Mouse (Mus musculus) forebrain, postnatal 0 days (tissue): ENCODE results near the gene Cep135. TPM values are rescaled to one million over a fixed set of nuclear protein-coding genes. Genes with fewer than 3 reads are reported as not detected.

ENCODE experiments used
- ATAC-seq: fragments of 200-750 bp; cut with Nextera tagmentation; 2 replicates; pipeline ENCODE4 v1.8.0; 2017; ENCODE audit warnings: mild to moderate bottlenecking, moderate library complexity
- DNase-seq: peaks from one replicate; pipeline ENCODE4 v3.0.0-alpha.2; 2015
- H3K27ac ChIP-seq: fragments of 300-500 bp; sonication (generic); 2 replicates; pipeline ENCODE4 v1.5.1; 2014; ENCODE audit warnings: low read depth, mild to moderate bottlenecking, antibody characterized with exemption, low read length, moderate library complexity, mixed read lengths
- H3K27me3 ChIP-seq: fragments of 300-500 bp; sonication (generic); 2 replicates; pipeline ENCODE4 v1.6.1; 2014; ENCODE audit warnings: mild to moderate bottlenecking, low read length, mixed read lengths; ENCODE audit not compliant: insufficient read depth
- H3K36me3 ChIP-seq: fragments of 300-500 bp; sonication (generic); 2 replicates; pipeline ENCODE4 v1.6.1; 2014; ENCODE audit warnings: mild to moderate bottlenecking, moderate library complexity; ENCODE audit not compliant: insufficient read depth
- H3K4me1 ChIP-seq: fragments of 300-500 bp; sonication (generic); 2 replicates; pipeline ENCODE4 v1.6.1; 2014; ENCODE audit warnings: antibody characterized with exemption; ENCODE audit not compliant: insufficient read depth
- H3K4me2 ChIP-seq: fragments of 300-500 bp; sonication (generic); 2 replicates; pipeline ENCODE4 v1.6.1; 2014; ENCODE audit warnings: low read depth, mild to moderate bottlenecking, moderate library complexity
- H3K4me3 ChIP-seq: fragments of 300-500 bp; sonication (generic); 2 replicates; pipeline ENCODE4 v1.5.1; 2014; ENCODE audit warnings: low read depth, low read length, mixed read lengths
- H3K9ac ChIP-seq: fragments of 300-500 bp; sonication (generic); 2 replicates; pipeline ENCODE4 v1.6.1; 2014; ENCODE audit warnings: mild to moderate bottlenecking
- H3K9me3 ChIP-seq: fragments of 300-500 bp; sonication (generic); 2 replicates; pipeline ENCODE4 v1.6.1; 2016; ENCODE audit warnings: low read length
- CTCF ChIP-seq: sonication (generic); IDR thresholded peaks from 2 replicates; pipeline ENCODE4 v1.5.1; 2016; ENCODE audit warnings: antibody characterized with exemption, control low read depth, low read depth
- WGBS: fragments of 180-500 bp; shearing (Covaris S2); extraction: QIAGEN DNeasy Blood & Tissue Kit; methylation state at CpG from one replicate; pipeline ENCODE4 v1.1.7; 2014; 5-methylcytosine and 5-hydroxymethylcytosine counted together
- polyA plus RNA-seq: library from polyadenylated mRNA; unstranded; fragments of >200 nt; fragmentation: Nextera tagmentation; extraction: Ambion mirVana; gene quantifications from 2 replicates; pipeline ENCODE4 v1.2.1, GENCODE M21; 2015
- total RNA-seq: library from RNA; depleted of rRNA; stranded (reverse); fragments of >200 nt; gene quantifications from 2 replicates; pipeline ENCODE4 v1.2.3, GENCODE M21; 2014

Gene Cep135
- total and polyA plus RNA-seq, 2 experiments from 2014 or later = 2.8 to 8.3 TPM

- Histone ChIP-seq H3K36me3 (peaks cover 33% of the 10 kb centered on the region), H3K27me3 (no peaks in the 10 kb centered on the region), H3K9me3 (no peaks in the 10 kb centered on the region), H3K4me2 (no peak overlapping the region), H3K9ac (no peak overlapping the region), H3K4me1 (no peaks in the 10 kb centered on the region), H3K4me3 (no peak overlapping the region), H3K27ac (peak overlapping the region; percentile 73)
- TF ChIP-seq CTCF = no peak
- ATAC-seq (peak; percentile 50), DNase-seq (peak; percentile 62)
- 82% methylated on average over 8 of the region's 8 CpGs for whole genome bisulfite sequencing
Measured at GRCm38 (mm10) chr5:76615276-76615675, 26.8 kb downstream of the Cep135 start.

- no peak for TF ChIP-seq CTCF
- Histone ChIP-seq H3K4me2 (no peak overlapping the region), H3K9me3 (no peaks in the 10 kb centered on the region), H3K36me3 (peaks cover 29% of the 10 kb centered on the region), H3K27ac (peak overlapping the region; percentile 46; the same call in 1 of the 2 replicates), H3K27me3 (no peaks in the 10 kb centered on the region), H3K9ac (no peak overlapping the region), H3K4me1 (no peaks in the 10 kb centered on the region), H3K4me3 (no peak overlapping the region)
- DNase-seq = peak; percentile 38
- 56% methylated on average over 2 of the region's 2 CpGs for WGBS
- peak; percentile 53 for ATAC-seq
Measured at GRCm38 (mm10) chr5:76616196-76616747, 27.8 kb downstream of the Cep135 start.

- WGBS = 73% methylated on average over 7 of the region's 7 CpGs
- Histone ChIP-seq H3K9me3 (no peaks in the 10 kb centered on the region), H3K4me2 (no peak overlapping the region), H3K36me3 (peaks cover 29% of the 10 kb centered on the region), H3K27me3 (no peaks in the 10 kb centered on the region), H3K9ac (no peak overlapping the region), H3K4me3 (no peak overlapping the region), H3K4me1 (no peaks in the 10 kb centered on the region), H3K27ac (0 out of 2 replicates have a peak overlapping the region, but pooled peaks have one; percentile 4)
- TF ChIP-seq CTCF = no peak
- DNase-seq (peak; percentile 47), ATAC-seq (peak; percentile 72)
Measured at GRCm38 (mm10) chr5:76618750-76619149, 30.3 kb downstream of the Cep135 start.

GRCm38 (mm10) chr5:76623759-76624158 lies 35.3 kb downstream of the Cep135 start:
- Histone ChIP-seq H3K4me2 (no peak overlapping the region), H3K4me3 (no peak overlapping the region), H3K27me3 (no peaks in the 10 kb centered on the region), H3K9me3 (no peaks in the 10 kb centered on the region), H3K4me1 (no peaks in the 10 kb centered on the region), H3K36me3 (peaks cover 24% of the 10 kb centered on the region), H3K27ac (no peak overlapping the region), H3K9ac (no peak overlapping the region)
- TF ChIP-seq CTCF = no peak
- DNase-seq = no peak
- no peak for ATAC-seq
- 99% methylated on average over 9 of the region's 9 CpGs for WGBS

- 89% methylated on average over 1 of the region's 1 CpGs for WGBS
- Histone ChIP-seq H3K4me3 (no peak overlapping the region), H3K4me1 (no peaks in the 10 kb centered on the region), H3K9ac (no peak overlapping the region), H3K36me3 (peaks cover 14% of the 10 kb centered on the region), H3K27me3 (no peaks in the 10 kb centered on the region), H3K4me2 (no peak overlapping the region), H3K27ac (no peak overlapping the region), H3K9me3 (no peaks in the 10 kb centered on the region)
- ATAC-seq = no peak
- TF ChIP-seq CTCF = no peak
- no peak for DNase-seq
Measured at GRCm38 (mm10) chr5:76627770-76628169, 39.3 kb downstream of the Cep135 start.

- Histone ChIP-seq H3K36me3 (peaks cover 41% of the 10 kb centered on the region), H3K27ac (no peak overlapping the region), H3K4me2 (no peak overlapping the region), H3K9me3 (no peaks in the 10 kb centered on the region), H3K27me3 (no peaks in the 10 kb centered on the region), H3K4me1 (no peaks in the 10 kb centered on the region), H3K9ac (no peak overlapping the region), H3K4me3 (no peak overlapping the region)
- ATAC-seq (no peak), DNase-seq (no peak)
- 81% methylated on average over 10 of the region's 10 CpGs for WGBS
- no peak for TF ChIP-seq CTCF
Measured at GRCm38 (mm10) chr5:76634012-76634411, 45.5 kb downstream of the Cep135 start.

- 0 out of 2 replicates have a peak, but pooled peaks have one; percentile 13 for TF ChIP-seq CTCF
- H3K4me1 ChIP-seq = no peaks in the 10 kb centered on the region
- H3K4me2 ChIP-seq = no peak overlapping the region
- peaks cover 52% of the 10 kb centered on the region for H3K36me3 ChIP-seq
- no peak overlapping the region for H3K27ac ChIP-seq
- H3K27me3 ChIP-seq = no peaks in the 10 kb centered on the region
- H3K4me3 ChIP-seq = no peak overlapping the region
- H3K9me3 ChIP-seq = no peaks in the 10 kb centered on the region
- H3K9ac ChIP-seq = no peak overlapping the region
- 92% methylated on average over 2 of the region's 2 CpGs for WGBS
- DNase-seq = no peak
- ATAC-seq = no peak
Measured at GRCm38 (mm10) chr5:76635592-76635991, 47.1 kb downstream of the Cep135 start.
